Mouse (Mus musculus): Measurements from ENCODE around the gene Llcfc1.

Gene Llcfc1

DNA sequence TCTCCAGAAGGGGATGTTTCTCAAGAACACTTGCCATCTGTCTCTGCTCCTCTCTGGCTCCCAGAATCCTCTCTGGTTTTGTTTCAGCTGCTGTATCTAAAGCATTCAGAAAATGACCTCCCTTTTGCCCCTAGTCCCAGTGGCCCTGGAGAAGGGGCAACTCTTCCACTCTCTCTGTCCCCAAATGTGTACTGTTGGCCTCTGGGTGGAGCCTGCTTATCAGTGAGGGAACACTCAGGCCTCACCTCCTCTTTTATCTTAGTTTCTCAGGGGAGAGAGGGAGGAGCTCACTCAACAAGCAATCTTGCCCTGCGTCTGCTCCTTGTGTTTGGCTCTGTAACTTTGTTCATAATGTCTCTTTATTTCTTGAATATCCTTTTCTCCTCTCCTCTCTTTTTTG lies 19.9 kb downstream of the Llcfc1 start, which contains the start of gene Kel:
Kel (minus strand) TSS at position 217 of the 400 bp plus-strand sequence.
- no peak for DNase-seq (ENCODE audit: low spot score)

- DNase-seq (ENCODE audit: low spot score) = no peak
Measured at GRCm38 (mm10) chr6:41706275-41706674, 22.0 kb downstream of the Llcfc1 start.

GRCm38 (mm10) chr6:41710281-41710680 lies 26.1 kb downstream of the Llcfc1 start:
- DNase-seq (ENCODE audit: low spot score) = no peak

DNA sequence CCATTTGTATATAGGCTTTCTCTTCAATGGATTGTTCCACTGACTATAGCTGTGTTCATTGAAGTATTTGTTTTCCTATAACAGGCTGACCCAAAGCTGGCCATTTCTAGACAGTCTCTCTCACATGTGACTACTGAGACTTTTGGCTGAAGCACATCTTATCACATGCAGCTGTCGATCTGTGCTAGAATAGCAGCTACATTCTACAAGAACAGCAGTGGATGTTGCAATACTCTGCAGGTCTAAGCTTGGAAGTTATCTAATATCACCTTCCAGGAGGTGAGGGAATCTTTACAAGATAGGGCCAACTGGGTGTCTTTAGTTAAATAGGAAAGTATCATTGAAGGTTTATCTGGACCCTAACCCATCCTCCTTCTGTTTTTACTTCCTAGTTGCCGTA lies 37.2 kb downstream of the Llcfc1 start:
- DNase-seq (ENCODE audit: low spot score) = no peak

GRCm38 (mm10) chr6:41727989-41728609 lies 43.9 kb downstream of the Llcfc1 start:
- peak; percentile 7 for DNase-seq (ENCODE audit: low spot score)

GRCm38 (mm10) chr6:41734719-41735470 lies 50.7 kb downstream of the Llcfc1 start:
- no peak for DNase-seq (ENCODE audit: low spot score)
